Mouse (Mus musculus) cerebellum, adult 2 months (tissue): ENCODE measurements around the gene Olfr313.

Source experiments
- CTCF ChIP-seq: fragments of 200-500 bp; IDR thresholded peaks from 2 replicates; pipeline ENCODE4 v1.5.1; 2011; ENCODE audit warnings: low read depth, mild to moderate bottlenecking, control low read depth, low read length, moderate library complexity, borderline replicate concordance; ENCODE audit not compliant: insufficient read depth
- POLR2A ChIP-seq: fragments of 200-500 bp; IDR thresholded peaks from 2 replicates; pipeline ENCODE4 v1.6.1; 2011; ENCODE audit warnings: low read length, control low read depth, borderline replicate concordance; ENCODE audit not compliant: insufficient read depth

- TF ChIP-seq CTCF (no peak), POLR2A (no peak)
Measured at GRCm38 (mm10) chr11:58787651-58788050, 27.1 kb upstream of the Olfr313 start.
